Mouse (Mus musculus) heart, embryonic 14.5 days (tissue): Measurements from ENCODE around the gene Slc22a12. TPM values are rescaled to one million over a fixed set of nuclear protein-coding genes. Genes with fewer than 3 reads are reported as not detected.

Experiments
- ATAC-seq: fragments of 200-750 bp; cut with Nextera tagmentation; 2 replicates; pipeline ENCODE4 v1.8.0; 2017; ENCODE audit warnings: low read depth, moderate TSS enrichment; ENCODE audit not compliant: insufficient number of reproducible peaks, insufficient read depth, low FRiP score
- H3K27ac ChIP-seq, 2 experiments: fragments of 200-500 bp in 1 of 2; fragments of 300-500 bp in 1 of 2; sonication (generic) in 1 of 2; replicated peaks in 1 of 2; 2 replicates each; pipeline ENCODE4 v1.5.1; 2012 to 2014; ENCODE audit warnings: low read depth in 2 of 2, low read length in 2 of 2, control low read depth in 1 of 2, mild to moderate bottlenecking in 1 of 2, mixed read lengths in 1 of 2; ENCODE audit not compliant: control insufficient read depth in 1 of 2, insufficient read depth in 1 of 2
- H3K27me3 ChIP-seq: fragments of 300-500 bp; sonication (generic); 2 replicates; pipeline ENCODE4 v1.6.1; 2014; ENCODE audit warnings: mild to moderate bottlenecking, low read length, control low read depth; ENCODE audit not compliant: control insufficient read depth, insufficient read depth
- H3K36me3 ChIP-seq: fragments of 300-500 bp; sonication (generic); 2 replicates; pipeline ENCODE4 v1.6.1; 2014; ENCODE audit warnings: mild to moderate bottlenecking, control low read depth, low read length, mixed read lengths; ENCODE audit not compliant: control insufficient read depth, insufficient read depth
- H3K4me1 ChIP-seq, 2 experiments: fragments of 200-500 bp in 1 of 2; fragments of 300-500 bp in 1 of 2; sonication (generic) in 1 of 2; 2 replicates each; pipeline ENCODE4 v1.6.1; 2012 to 2014; ENCODE audit warnings: low read length in 2 of 2, control low read depth in 1 of 2, mixed read lengths in 1 of 2; ENCODE audit not compliant: control insufficient read depth in 2 of 2, insufficient read depth in 2 of 2
- H3K4me2 ChIP-seq: fragments of 300-500 bp; sonication (generic); 2 replicates; pipeline ENCODE4 v1.6.1; 2014; ENCODE audit warnings: mild to moderate bottlenecking, low read length
- H3K4me3 ChIP-seq, 2 experiments: fragments of 200-500 bp in 1 of 2; fragments of 300-500 bp in 1 of 2; sonication (generic) in 1 of 2; 2 replicates each; pipeline ENCODE4 v1.5.1; 2012 to 2014; ENCODE audit warnings: low read length in 2 of 2, mild to moderate bottlenecking in 2 of 2, control low read depth in 1 of 2, low read depth in 1 of 2, moderate library complexity in 1 of 2; ENCODE audit not compliant: control insufficient read depth in 1 of 2, insufficient read depth in 1 of 2
- H3K9ac ChIP-seq: fragments of 300-500 bp; sonication (generic); 2 replicates; pipeline ENCODE4 v1.6.1; 2014; ENCODE audit warnings: mild to moderate bottlenecking, low read length
- H3K9me3 ChIP-seq: fragments of 300-500 bp; sonication (generic); 2 replicates; pipeline ENCODE4 v1.6.1; 2016; ENCODE audit warnings: low read length, control low read depth; ENCODE audit not compliant: control insufficient read depth
- WGBS: fragments of 180-500 bp; shearing (Covaris S2); extraction: QIAGEN DNeasy Blood & Tissue Kit; methylation state at CpG from one replicate; pipeline ENCODE4 v1.1.7; 2014; 5-methylcytosine and 5-hydroxymethylcytosine counted together
- polyA plus RNA-seq: library from polyadenylated mRNA; unstranded; fragments of >200 nt; fragmentation: Nextera tagmentation; extraction: Ambion mirVana; gene quantifications from 2 replicates; pipeline ENCODE4 v1.2.1, GENCODE M21; 2014

Slc22a12 gene
- not detected in 2 replicates for polyA plus RNA-seq

DNA sequence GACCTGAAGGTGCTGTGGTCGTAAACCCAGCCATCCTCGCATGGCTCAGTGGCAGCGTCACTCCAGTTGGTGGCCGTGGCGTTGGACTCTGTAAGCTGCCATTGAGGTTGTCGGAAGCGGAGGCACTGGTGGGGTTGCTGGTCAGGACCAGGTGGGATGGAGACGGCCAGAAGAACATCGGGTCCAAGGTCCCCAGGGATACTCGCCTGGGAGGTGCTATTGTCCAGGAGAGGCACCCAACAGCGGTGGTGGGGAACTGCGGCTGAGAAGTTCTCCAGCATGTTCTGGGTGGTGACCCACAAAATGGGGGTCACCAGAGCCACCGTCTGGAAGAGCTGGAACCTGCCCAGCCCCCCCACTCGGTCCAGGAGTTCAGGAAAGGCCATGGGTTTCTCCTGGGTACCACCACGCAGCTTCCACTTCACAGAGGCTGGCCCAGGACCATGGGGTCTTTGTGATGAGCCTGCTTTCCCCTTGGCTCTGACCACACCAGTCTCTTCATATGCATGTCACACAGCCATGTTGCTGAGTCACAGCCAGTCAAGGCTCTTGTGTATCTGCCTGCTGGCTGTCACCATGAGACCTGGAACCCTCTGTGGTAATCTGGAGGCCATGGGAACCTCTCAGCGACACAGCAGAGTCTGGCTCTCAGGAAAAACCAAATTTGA, at the start of gene Slc22a12:
TSS of gene Slc22a12 (minus strand) at position 666 of the 668 bp plus-strand sequence.
- Histone ChIP-seq H3K36me3 (no peaks in the 10 kb centered on the region), H3K9ac (no peak within 1 kb of the TSS), H3K9me3 (no peaks in the 10 kb centered on the region), H3K4me3 (no peak within 1 kb of the TSS), H3K4me2 (no peak within 1 kb of the TSS), H3K27me3 (peaks cover 3% of the 10 kb centered on the region; the same call in 1 of the 2 replicates), H3K4me1 (no peaks in the 10 kb centered on the region), H3K27ac (no peak within 1 kb of the TSS)
- ATAC-seq: no peak
- WGBS: 85% methylated on average over 16 of the region's 16 CpGs

- H3K4me1 ChIP-seq: peaks cover 0 to 4% of the 10 kb centered on the region in 2 experiments; a peak in 1 of 4 replicates
- H3K36me3 ChIP-seq: no peaks in the 10 kb centered on the region
- H3K4me2 ChIP-seq: no peak overlapping the region
- 39% methylated on average over 4 of the region's 4 CpGs for WGBS
- ATAC-seq: no peak
- H3K27me3 ChIP-seq: peaks cover 10% of the 10 kb centered on the region; the same call in 1 of the 2 replicates
- no peak overlapping the region for H3K9ac ChIP-seq
- no peaks in the 10 kb centered on the region for H3K9me3 ChIP-seq
- H3K27ac ChIP-seq: no peak overlapping the region
- H3K4me3 ChIP-seq: no peak overlapping the region
These were observed 29.2 kb upstream of the Slc22a12 start for GRCm38 (mm10) chr19:6572001-6572400.

- no peak overlapping the region for H3K4me2 ChIP-seq
- H3K9me3 ChIP-seq: no peaks in the 10 kb centered on the region
- H3K27me3 ChIP-seq: peaks cover 10% of the 10 kb centered on the region; the same call in 1 of the 2 replicates
- 71% methylated on average over 5 of the region's 5 CpGs for WGBS
- no peak overlapping the region for H3K27ac ChIP-seq
- H3K4me3 ChIP-seq: no peak overlapping the region
- H3K36me3 ChIP-seq: no peaks in the 10 kb centered on the region
- H3K4me1 ChIP-seq: no peaks in the 10 kb centered on the region
- ATAC-seq: no peak
- H3K9ac ChIP-seq: no peak overlapping the region
These were observed 28.6 kb upstream of the Slc22a12 start for GRCm38 (mm10) chr19:6571476-6571875.

GRCm38 (mm10) chr19:6569561-6569960, 26.7 kb upstream of the Slc22a12 start:
- H3K4me1 ChIP-seq: no peaks in the 10 kb centered on the region
- no peak overlapping the region for H3K4me3 ChIP-seq
- no peaks in the 10 kb centered on the region for H3K36me3 ChIP-seq
- no peak overlapping the region for H3K27ac ChIP-seq
- no peak overlapping the region for H3K4me2 ChIP-seq
- 0 out of 2 replicates have a peak, but pooled peaks cover 6% of the 10 kb centered on the region for H3K27me3 ChIP-seq
- ATAC-seq: no peak
- H3K9ac ChIP-seq: no peak overlapping the region
- H3K9me3 ChIP-seq: no peaks in the 10 kb centered on the region
- 33% methylated on average over 5 of the region's 5 CpGs for WGBS

GRCm38 (mm10) chr19:6569021-6569420, 26.2 kb upstream of the Slc22a12 start:
- Histone ChIP-seq H3K9me3 (no peaks in the 10 kb centered on the region), H3K4me2 (no peak overlapping the region), H3K9ac (no peak overlapping the region), H3K4me1 (no peaks in the 10 kb centered on the region), H3K27ac (no peak overlapping the region), H3K27me3 (0 out of 2 replicates have a peak, but pooled peaks cover 6% of the 10 kb centered on the region), H3K36me3 (no peaks in the 10 kb centered on the region), H3K4me3 (no peak overlapping the region)
- ATAC-seq: no peak
- 77% methylated on average over 5 of the region's 5 CpGs for WGBS

DNA sequence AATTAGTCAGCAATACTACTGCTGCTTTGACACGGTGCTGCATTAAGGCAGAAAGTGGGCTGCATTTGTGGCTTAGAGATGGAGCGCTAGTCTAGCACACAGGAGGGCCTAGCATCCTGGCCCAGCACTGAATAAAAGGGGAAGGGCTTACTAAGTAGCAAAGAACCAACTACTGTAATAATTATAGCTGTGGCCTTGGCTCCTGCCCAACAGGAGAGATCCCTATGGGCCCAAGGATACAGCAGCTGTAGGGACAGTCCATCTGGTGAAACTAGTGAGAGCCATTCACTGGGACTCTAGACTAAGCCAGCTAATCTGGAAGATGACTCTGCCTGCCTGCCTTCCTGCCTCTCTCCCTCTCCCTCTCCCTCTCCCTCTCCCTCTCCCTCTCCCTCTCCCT, 23.6 kb upstream of the Slc22a12 start:
- no peak overlapping the region for H3K9ac ChIP-seq
- no peak for ATAC-seq
- 93% methylated on average over 2 of the region's 2 CpGs for WGBS
- H3K36me3 ChIP-seq: no peaks in the 10 kb centered on the region
- no peaks in the 10 kb centered on the region for H3K9me3 ChIP-seq
- H3K4me3 ChIP-seq: no peak overlapping the region
- H3K27me3 ChIP-seq: 0 out of 2 replicates have a peak, but pooled peaks cover 3% of the 10 kb centered on the region
- no peak overlapping the region for H3K4me2 ChIP-seq
- no peak overlapping the region for H3K27ac ChIP-seq
- H3K4me1 ChIP-seq: no peaks in the 10 kb centered on the region

DNA sequence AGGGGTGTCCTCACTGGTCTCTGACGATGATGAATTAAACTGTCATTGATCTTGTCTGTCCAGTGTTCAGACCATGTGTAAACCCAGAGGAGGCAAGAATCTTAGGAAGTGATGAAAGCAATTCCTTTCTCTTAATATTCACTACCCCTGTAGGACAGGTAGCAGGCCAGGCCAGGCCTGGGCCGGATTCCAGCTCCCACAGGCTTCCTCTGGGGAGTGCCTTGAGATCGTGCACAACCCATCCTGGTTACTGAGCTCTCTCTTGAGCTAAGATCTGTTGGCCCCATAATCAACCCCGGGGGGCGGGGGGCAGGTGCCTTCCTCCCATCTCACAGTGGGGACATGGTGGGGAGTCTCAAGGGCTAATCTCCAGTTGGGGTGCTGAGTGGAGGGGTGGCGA, 22.3 kb upstream of the Slc22a12 start:
- no peak overlapping the region for H3K4me2 ChIP-seq
- no peaks in the 10 kb centered on the region for H3K4me1 ChIP-seq
- no peaks in the 10 kb centered on the region for H3K36me3 ChIP-seq
- H3K4me3 ChIP-seq: no peak overlapping the region
- no peaks in the 10 kb centered on the region for H3K27me3 ChIP-seq
- H3K9me3 ChIP-seq: no peaks in the 10 kb centered on the region
- ATAC-seq: no peak
- no peak overlapping the region for H3K9ac ChIP-seq
- WGBS: 73% methylated on average over 6 of the region's 6 CpGs
- no peak overlapping the region for H3K27ac ChIP-seq
